Comparison of ENCODE assay signal across 22 mouse cellular contexts in genomic region chr3:32583489-32583888, GRCm38 (mm10). TPM values are rescaled to one million over a fixed set of nuclear protein-coding genes. Genes with fewer than 3 reads are reported as not detected.
DNase-seq lines count a peak whose midpoint lies in the region; ATAC-seq and TF ChIP-seq lines count a peak whose summit lies in the region.
"Had no signal": no experiment of that assay in that cellular context is flagged by ENCODE, and none has a peak within 500 bp of the region (broad histone marks: within the 10 kb centered on the region; RNA-seq: fewer than 3 reads in every experiment).

No protein-coding gene starts in this region.

- peak; percentile 66; the same call in 1 of the 2 replicates for ATAC-seq in forebrain, embryonic 14.5 days
- no peak for ATAC-seq in forebrain, embryonic 11.5 days (replicated peaks; ENCODE audit: low FRiP score)
- ATAC-seq in limb, embryonic 14.5 days (ENCODE audit: low FRiP score, low read depth): no peak
- ATAC-seq in forebrain, embryonic 16.5 days: peak; percentile 69
- no peak for ATAC-seq in neural tube, embryonic 15.5 days (ENCODE audit: low FRiP score)
- ATAC-seq: activated CD4-positive, CD25-positive, alpha-beta regulatory T cell, adult 4 months; Patski had no signal

- no peak overlapping the region for H3K27ac ChIP-seq in forebrain, embryonic 14.5 days (ENCODE audit: low read depth, low read length)
- no peak overlapping the region for H3K27ac ChIP-seq in forebrain, embryonic 11.5 days (ENCODE audit: low read depth, low read length)
- no peak overlapping the region for H3K27ac ChIP-seq in limb, embryonic 14.5 days (replicated peaks; ENCODE audit: low read depth, low read length)
- no peak overlapping the region for H3K27ac ChIP-seq in limb, embryonic 10.5 days
- H3K27ac ChIP-seq in forebrain, embryonic 16.5 days (ENCODE audit: low read length): no peak overlapping the region
- H3K27ac ChIP-seq in neural tube, embryonic 15.5 days (replicated peaks): no peak overlapping the region
- H3K27ac ChIP-seq: embryonic facial prominence, embryonic 13.5 days; embryonic facial prominence, embryonic 15.5 days had no signal

- H3K9me3 ChIP-seq in forebrain, embryonic 14.5 days (replicated peaks; ENCODE audit: control insufficient read depth, low read length): no peaks in the 10 kb centered on the region
- no peaks in the 10 kb centered on the region for H3K9me3 ChIP-seq in forebrain, embryonic 11.5 days (ENCODE audit: control insufficient read depth, low read length)
- no peaks in the 10 kb centered on the region for H3K9me3 ChIP-seq in limb, embryonic 14.5 days (ENCODE audit: control insufficient read depth, low read length)
- no peaks in the 10 kb centered on the region for H3K9me3 ChIP-seq in limb, embryonic 10.5 days (replicated peaks)
- no peaks in the 10 kb centered on the region for H3K9me3 ChIP-seq in forebrain, embryonic 16.5 days (ENCODE audit: control insufficient read depth, low read length)
- H3K9me3 ChIP-seq in neural tube, embryonic 15.5 days (replicated peaks): no peaks in the 10 kb centered on the region
- H3K9me3 ChIP-seq: embryonic facial prominence, embryonic 13.5 days; embryonic facial prominence, embryonic 15.5 days had no signal

- no peak overlapping the region for H3K9ac ChIP-seq in forebrain, embryonic 14.5 days (ENCODE audit: low read length)
- H3K9ac ChIP-seq in forebrain, embryonic 11.5 days (ENCODE audit: low read length): no peak overlapping the region
- H3K9ac ChIP-seq in limb, embryonic 14.5 days (ENCODE audit: low read depth, low read length, severe bottlenecking): no peak overlapping the region
- no peak overlapping the region for H3K9ac ChIP-seq in forebrain, embryonic 16.5 days (replicated peaks; ENCODE audit: low read depth, low read length)
- H3K9ac ChIP-seq in neural tube, embryonic 15.5 days (replicated peaks): no peak overlapping the region
- H3K9ac ChIP-seq: embryonic facial prominence, embryonic 13.5 days; embryonic facial prominence, embryonic 15.5 days had no signal

- no peak overlapping the region for H3K4me2 ChIP-seq in forebrain, embryonic 14.5 days (ENCODE audit: low read length)
- H3K4me2 ChIP-seq in forebrain, embryonic 11.5 days (ENCODE audit: low read depth, low read length, severe bottlenecking): no peak overlapping the region
- H3K4me2 ChIP-seq in limb, embryonic 14.5 days (replicated peaks; ENCODE audit: low read depth, low read length, severe bottlenecking): no peak overlapping the region
- no peak overlapping the region for H3K4me2 ChIP-seq in forebrain, embryonic 16.5 days (ENCODE audit: low read length)
- no peak overlapping the region for H3K4me2 ChIP-seq in neural tube, embryonic 15.5 days
- H3K4me2 ChIP-seq: embryonic facial prominence, embryonic 13.5 days; embryonic facial prominence, embryonic 15.5 days had no signal

- 82% methylated on average over 4 of the region's 4 CpGs for WGBS in forebrain, embryonic 14.5 days
- WGBS in forebrain, embryonic 11.5 days: 94% methylated on average over 4 of the region's 4 CpGs
- 86% methylated on average over 4 of the region's 4 CpGs for WGBS in limb, embryonic 14.5 days
- 91% methylated on average over 4 of the region's 4 CpGs for WGBS in limb, embryonic 10.5 days
- 82% methylated on average over 4 of the region's 4 CpGs for WGBS in forebrain, embryonic 16.5 days
- WGBS in neural tube, embryonic 15.5 days: 94% methylated on average over 4 of the region's 4 CpGs

- no peaks in the 10 kb centered on the region for H3K27me3 ChIP-seq in forebrain, embryonic 14.5 days (replicated peaks; ENCODE audit: control insufficient read depth, insufficient read depth, low read length)
- H3K27me3 ChIP-seq in forebrain, embryonic 11.5 days (ENCODE audit: control insufficient read depth, insufficient read depth, low read length): no peaks in the 10 kb centered on the region
- no peaks in the 10 kb centered on the region for H3K27me3 ChIP-seq in limb, embryonic 14.5 days (ENCODE audit: control insufficient read depth, insufficient read depth, low read length)
- no peaks in the 10 kb centered on the region for H3K27me3 ChIP-seq in limb, embryonic 10.5 days (ENCODE audit: low read depth, poor library complexity, severe bottlenecking)
- no peaks in the 10 kb centered on the region for H3K27me3 ChIP-seq in forebrain, embryonic 16.5 days (replicated peaks; ENCODE audit: control insufficient read depth, insufficient read depth, low read length)
- no peaks in the 10 kb centered on the region for H3K27me3 ChIP-seq in neural tube, embryonic 15.5 days (replicated peaks)
- H3K27me3 ChIP-seq: embryonic facial prominence, embryonic 13.5 days; embryonic facial prominence, embryonic 15.5 days; Patski had no signal

- no peaks in the 10 kb centered on the region for H3K4me1 ChIP-seq in forebrain, embryonic 14.5 days (ENCODE audit: control insufficient read depth, insufficient read depth, low read length)
- no peaks in the 10 kb centered on the region for H3K4me1 ChIP-seq in forebrain, embryonic 11.5 days (replicated peaks; ENCODE audit: control insufficient read depth, insufficient read depth, low read length)
- no peaks in the 10 kb centered on the region for H3K4me1 ChIP-seq in limb, embryonic 14.5 days (ENCODE audit: control insufficient read depth, insufficient read depth, low read length)
- no peaks in the 10 kb centered on the region for H3K4me1 ChIP-seq in limb, embryonic 10.5 days
- no peaks in the 10 kb centered on the region for H3K4me1 ChIP-seq in forebrain, embryonic 16.5 days (replicated peaks; ENCODE audit: control insufficient read depth, insufficient read depth, low read length)
- no peaks in the 10 kb centered on the region for H3K4me1 ChIP-seq in neural tube, embryonic 15.5 days
- H3K4me1 ChIP-seq: embryonic facial prominence, embryonic 13.5 days; embryonic facial prominence, embryonic 15.5 days had no signal

- no peak overlapping the region for H3K4me3 ChIP-seq in forebrain, embryonic 14.5 days (ENCODE audit: low read depth, low read length)
- H3K4me3 ChIP-seq in forebrain, embryonic 11.5 days (ENCODE audit: low read depth, low read length): no peak overlapping the region
- no peak overlapping the region for H3K4me3 ChIP-seq in limb, embryonic 14.5 days (replicated peaks; ENCODE audit: low read length)
- H3K4me3 ChIP-seq in limb, embryonic 10.5 days: no peak overlapping the region
- no peak overlapping the region for H3K4me3 ChIP-seq in forebrain, embryonic 16.5 days (replicated peaks; ENCODE audit: low read length)
- no peak overlapping the region for H3K4me3 ChIP-seq in neural tube, embryonic 15.5 days (replicated peaks)
- H3K4me3 ChIP-seq: embryonic facial prominence, embryonic 13.5 days; embryonic facial prominence, embryonic 15.5 days; erythroblast, embryonic 14.5 days had no signal

- DNase-seq in forebrain, embryonic 14.5 days (ENCODE audit: low spot score): peak; percentile 44
- no peak for DNase-seq in forebrain, embryonic 11.5 days (ENCODE audit: low spot score)
- peak; percentile 11 for DNase-seq in limb, embryonic 14.5 days (ENCODE audit: low spot score)
- no peak for DNase-seq in limb, embryonic 10.5 days (ENCODE audit: low spot score)
- no peak for DNase-seq in kidney, postnatal 14 days
- DNase-seq: adrenal gland, adult 8-10 months; adrenal gland, postnatal 14 days; adrenal gland, postnatal 36 days; cerebellum, adult 11 months; cerebellum, adult 18-20 months; cerebellum, adult 8-10 months; cerebellum, adult 9-11 months; cerebellum, postnatal 14 days; cerebellum, postnatal 36 days; embryo, embryonic 11 days had no signal

- TF ChIP-seq POLR2A in limb, embryonic 14.5 days (IDR thresholded peaks at IDR 0.05; ENCODE audit: borderline replicate concordance, extremely low read depth, insufficient read depth, insufficient read length): no peak

- H3K36me3 ChIP-seq in forebrain, embryonic 14.5 days (ENCODE audit: control insufficient read depth, insufficient read depth, low read length): peaks cover 43% of the 10 kb centered on the region
- no peaks in the 10 kb centered on the region for H3K36me3 ChIP-seq in forebrain, embryonic 11.5 days (ENCODE audit: control insufficient read depth, insufficient read depth, low read length)
- H3K36me3 ChIP-seq in limb, embryonic 14.5 days (ENCODE audit: control insufficient read depth, insufficient read depth, low read length): peaks cover 66% of the 10 kb centered on the region
- H3K36me3 ChIP-seq in limb, embryonic 10.5 days: peaks cover 49% of the 10 kb centered on the region
- H3K36me3 ChIP-seq in forebrain, embryonic 16.5 days (ENCODE audit: control insufficient read depth, insufficient read depth): peaks cover 2% of the 10 kb centered on the region; the same call in 1 of the 2 replicates
- H3K36me3 ChIP-seq in neural tube, embryonic 15.5 days: peaks cover 70% of the 10 kb centered on the region

RNA-seq across cellular contexts. Expression of gene Gnb4, which starts 32.9 kb away (rescaled TPM):
- polyA plus RNA-seq in forebrain, embryonic 14.5 days (2014; fragmentation: Nextera tagmentation; extraction: Ambion mirVana): 73.0 and 81.5 TPM in 2 replicates
- polyA plus RNA-seq in forebrain, embryonic 11.5 days (2014; fragmentation: Nextera tagmentation; extraction: Ambion mirVana): 35.5 and 45.6 TPM in 2 replicates
- 70.3 and 97.8 TPM in 2 replicates for polyA plus RNA-seq in limb, embryonic 14.5 days (2012; rRNA removed)
- 78.0 and 84.9 TPM in 2 replicates for polyA plus RNA-seq in limb, embryonic 14.5 days (2014; fragmentation: Nextera tagmentation; extraction: Ambion mirVana)
- polyA plus RNA-seq in limb, embryonic 10.5 days (2016; fragmentation: Nextera tagmentation; extraction: Ambion mirVana): 35.1 and 35.9 TPM in 2 replicates
- 87.8 and 88.3 TPM in 2 replicates for polyA plus RNA-seq in forebrain, embryonic 16.5 days (2015; fragmentation: Nextera tagmentation; extraction: Ambion mirVana)
- 101 and 106 TPM in 2 replicates for polyA plus RNA-seq in neural tube, embryonic 15.5 days (2015; fragmentation: Nextera tagmentation; extraction: Ambion mirVana)

RNA-seq across cellular contexts. Expression of gene Mfn1, which starts 54.2 kb away (rescaled TPM):
- 25.0 and 27.5 TPM in 2 replicates for polyA plus RNA-seq in forebrain, embryonic 14.5 days (2014; fragmentation: Nextera tagmentation; extraction: Ambion mirVana)
- 35.9 and 38.6 TPM in 2 replicates for polyA plus RNA-seq in forebrain, embryonic 11.5 days (2014; fragmentation: Nextera tagmentation; extraction: Ambion mirVana)
- 20.7 and 31.5 TPM in 2 replicates for polyA plus RNA-seq in limb, embryonic 14.5 days (2012; rRNA removed)
- polyA plus RNA-seq in limb, embryonic 14.5 days (2014; fragmentation: Nextera tagmentation; extraction: Ambion mirVana): 22.9 and 28.7 TPM in 2 replicates
- polyA plus RNA-seq in limb, embryonic 10.5 days (2016; fragmentation: Nextera tagmentation; extraction: Ambion mirVana): 25.8 and 34.6 TPM in 2 replicates
- polyA plus RNA-seq in forebrain, embryonic 16.5 days (2015; fragmentation: Nextera tagmentation; extraction: Ambion mirVana): 37.5 and 41.7 TPM in 2 replicates
- polyA plus RNA-seq in neural tube, embryonic 15.5 days (2015; fragmentation: Nextera tagmentation; extraction: Ambion mirVana): 40.5 and 46.2 TPM in 2 replicates

Comparison
In these comparisons a context has a peak if more than half of its experiments do, and no peak if none do; other contexts are left out.
1. ATAC-seq: peak in forebrain, embryonic 14.5 days (single experiment) and forebrain, embryonic 16.5 days (single experiment); none in forebrain, embryonic 11.5 days (single experiment), limb, embryonic 14.5 days (single experiment) and neural tube, embryonic 15.5 days (single experiment).
2. DNase-seq: peak in forebrain, embryonic 14.5 days (single experiment) and limb, embryonic 14.5 days (single experiment); none in forebrain, embryonic 11.5 days (single experiment), limb, embryonic 10.5 days (single experiment) and kidney, postnatal 14 days (single experiment).